Mouse (Mus musculus): ENCODE data around the gene Slc3a2.
A peak's percentile ranks its signal among the peaks of the same experiment; 100 is the strongest.
"Not testable (repeated sequence)": the region's sequence is repeated elsewhere in the genome, so short reads cannot be mapped to it uniquely, and the experiment has no call there.

The Slc3a2 gene

DNA sequence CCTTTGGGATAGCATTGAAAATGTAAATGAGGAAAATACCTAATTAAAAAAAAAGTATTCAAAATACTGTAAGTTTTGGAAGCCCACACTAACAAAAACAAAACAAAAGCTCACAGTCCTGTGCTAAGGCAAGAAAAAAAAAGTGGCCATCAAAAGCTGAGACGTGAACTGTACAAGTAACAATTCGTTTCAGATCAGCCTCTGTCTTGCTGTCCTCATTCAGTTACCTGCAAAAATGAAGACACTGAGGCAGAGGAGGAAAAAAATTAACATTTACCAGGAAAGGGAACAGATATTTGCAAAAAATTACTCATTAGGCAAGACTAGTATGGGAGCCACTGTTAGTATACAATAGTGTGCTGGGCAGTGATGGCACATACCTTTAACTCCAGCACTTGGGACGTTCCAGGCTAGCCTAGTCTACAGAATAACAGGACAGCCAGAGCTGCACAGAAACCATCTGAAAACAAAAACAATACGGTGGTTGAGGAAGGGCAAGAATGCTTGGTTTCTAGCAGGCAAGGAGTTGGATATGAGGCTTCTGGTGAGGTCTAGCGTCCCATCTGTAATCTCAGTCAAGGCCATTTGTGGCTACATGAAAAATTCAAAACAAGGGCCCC lies 4.4 kb upstream of the Slc3a2 start:
- DNase-seq (ENCODE audit: low read depth, low spot score) = no peak

DNA sequence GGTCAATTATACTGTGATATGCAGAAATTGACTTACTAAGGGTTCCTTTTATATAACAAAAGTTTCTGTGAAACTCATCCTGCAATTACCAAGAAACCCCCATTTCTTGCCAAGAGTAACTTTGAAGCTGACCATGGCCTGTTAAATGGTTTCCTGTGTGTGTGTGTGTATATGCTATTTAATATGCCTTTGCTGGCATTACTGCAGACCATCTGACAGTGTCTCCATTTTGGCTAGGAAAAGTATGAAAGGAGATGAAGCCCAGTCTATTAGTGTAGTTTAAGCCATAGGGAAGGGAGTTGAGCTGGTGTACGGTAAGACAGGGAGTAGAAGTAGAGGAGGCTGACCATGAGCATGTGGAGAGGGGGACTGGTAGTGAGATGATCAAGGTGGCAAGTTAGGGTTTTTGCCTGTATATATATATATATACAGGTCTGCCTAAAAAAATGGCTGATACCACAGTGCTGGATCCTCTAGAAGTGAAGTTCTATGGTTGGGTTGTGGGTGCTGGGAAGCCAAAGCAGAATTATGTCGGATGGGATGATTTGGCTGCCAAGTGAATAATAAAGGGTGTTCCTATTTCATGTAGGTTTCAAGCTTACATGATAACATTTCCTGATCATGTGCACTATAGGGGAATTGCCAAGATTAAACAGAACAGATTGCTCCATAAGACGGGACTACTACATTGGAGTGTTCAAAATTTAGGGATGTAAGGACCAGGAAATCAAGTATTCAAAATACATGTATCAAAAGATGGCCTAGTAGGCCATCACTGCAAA lies 3.6 kb upstream of the Slc3a2 start:
- no peak for DNase-seq (ENCODE audit: low read depth, low spot score)

- no peak for DNase-seq (ENCODE audit: low read depth, low spot score)
These were observed 2.0 kb upstream of the Slc3a2 start for GRCm38 (mm10) chr19:8725081-8725613.

DNA sequence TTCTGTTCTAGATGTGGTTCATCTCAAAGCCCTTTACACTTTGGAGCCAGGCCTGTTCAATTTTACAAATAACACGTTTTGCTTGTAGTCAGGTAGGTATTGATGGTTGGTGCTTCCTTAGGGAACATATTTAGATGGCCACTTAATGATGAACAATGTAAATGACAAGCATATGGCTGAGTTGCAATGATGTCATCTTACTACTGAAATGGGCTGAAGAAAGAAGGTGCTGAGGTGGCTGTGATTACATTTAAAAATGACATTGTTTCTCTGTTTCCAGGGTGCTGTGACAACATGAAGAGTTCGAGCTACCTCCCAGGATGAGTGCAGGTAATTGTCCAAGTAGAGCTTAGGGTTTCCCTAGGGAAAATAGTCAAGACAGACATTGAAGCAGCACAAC lies 1.2 kb upstream of the Slc3a2 start:
- no peak for DNase-seq (ENCODE audit: low read depth, low spot score)

DNA sequence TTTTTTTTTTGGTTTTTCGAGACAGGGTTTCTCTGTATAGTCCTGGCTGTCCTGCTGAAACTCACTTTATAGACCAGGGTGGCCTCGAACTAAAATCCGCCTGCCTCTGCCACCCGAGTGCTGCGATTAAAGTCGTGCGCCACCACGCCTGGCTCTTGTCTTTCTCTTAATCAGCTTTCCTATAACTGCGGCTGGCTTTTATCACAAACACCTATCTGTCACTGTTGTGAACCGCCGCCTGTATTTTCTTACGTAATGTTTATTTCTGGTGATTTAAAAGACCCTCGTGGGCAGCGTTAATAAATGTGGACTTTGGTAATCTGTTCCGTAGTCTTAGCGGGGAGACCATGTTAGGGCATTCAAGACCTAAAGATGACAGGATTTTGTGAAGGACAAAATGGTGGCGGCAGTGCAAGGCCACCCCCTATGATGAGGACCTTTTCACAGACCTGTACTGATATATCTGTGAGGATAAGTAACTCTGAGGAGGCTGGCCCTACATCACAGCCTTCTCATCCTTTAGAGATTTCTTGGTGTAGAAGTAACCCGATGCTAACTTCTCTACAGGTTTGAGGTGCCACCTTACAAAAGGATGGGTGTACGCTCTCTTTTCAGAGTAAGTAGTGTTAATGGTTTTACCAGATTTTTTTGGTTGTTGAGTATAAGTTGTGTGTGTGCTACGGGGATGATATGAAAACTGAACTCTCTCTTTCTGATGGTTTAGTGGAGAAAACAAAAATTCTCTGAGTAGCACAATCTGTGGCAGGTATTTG lies 591 bp upstream of the Slc3a2 start:
- DNase-seq (ENCODE audit: low read depth, low spot score) = no peak

- no peak for DNase-seq (ENCODE audit: low read depth, low spot score)
These were observed 636 bp downstream of the Slc3a2 start for GRCm38 (mm10) chr19:8722559-8722906.

DNA sequence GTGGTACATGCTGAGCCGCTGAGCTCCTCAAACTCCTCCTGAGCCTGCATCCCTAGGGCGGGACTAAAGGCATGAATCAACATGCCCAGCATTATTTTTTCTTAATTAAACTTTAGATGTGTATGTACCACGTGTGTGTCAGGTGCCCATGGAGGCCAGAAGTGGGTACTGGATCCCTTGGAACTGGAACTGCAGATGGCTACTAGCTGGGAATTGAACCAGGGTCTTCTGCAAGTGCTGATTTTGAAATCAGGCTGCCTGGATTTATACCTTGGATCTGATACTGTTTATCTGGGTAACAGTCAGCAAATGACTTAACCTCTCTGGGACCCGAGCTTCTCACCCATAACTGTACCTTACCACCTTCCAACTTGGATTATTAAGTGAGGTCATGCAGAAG lies 1.1 kb downstream of the Slc3a2 start:
- no peak for DNase-seq (ENCODE audit: low read depth, low spot score)

DNA sequence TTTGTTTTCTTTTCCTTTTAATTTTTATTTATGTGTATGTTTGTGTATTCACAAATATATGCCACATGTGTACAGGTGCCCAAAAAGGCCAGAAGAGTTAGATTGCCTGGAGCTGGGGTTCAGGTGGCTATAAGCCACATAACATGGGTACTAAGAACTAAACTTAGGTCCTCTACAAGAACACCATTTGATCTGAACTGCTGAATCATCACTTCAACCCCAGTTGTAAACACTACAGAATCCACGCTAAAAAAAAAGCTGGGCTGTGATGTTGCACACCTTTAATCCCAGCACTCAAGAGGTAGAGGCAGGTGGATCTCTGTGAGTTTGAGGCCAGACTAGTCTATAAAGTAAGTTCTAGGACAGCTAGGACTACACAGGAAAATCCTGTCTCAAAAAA lies 1.8 kb downstream of the Slc3a2 start:
- no peak for DNase-seq (ENCODE audit: low read depth, low spot score)

- DNase-seq (ENCODE audit: low read depth, low spot score) = not testable (repeated sequence)
These were observed 4.1 kb downstream of the Slc3a2 start for GRCm38 (mm10) chr19:8719037-8719436.

- DNase-seq (ENCODE audit: low read depth, low spot score) = no peak
These were observed 4.8 kb downstream of the Slc3a2 start for GRCm38 (mm10) chr19:8718357-8718756.

GRCm38 (mm10) chr19:8716767-8717475 lies 6.2 kb downstream of the Slc3a2 start:
- no peak for DNase-seq (ENCODE audit: low read depth, low spot score)

DNA sequence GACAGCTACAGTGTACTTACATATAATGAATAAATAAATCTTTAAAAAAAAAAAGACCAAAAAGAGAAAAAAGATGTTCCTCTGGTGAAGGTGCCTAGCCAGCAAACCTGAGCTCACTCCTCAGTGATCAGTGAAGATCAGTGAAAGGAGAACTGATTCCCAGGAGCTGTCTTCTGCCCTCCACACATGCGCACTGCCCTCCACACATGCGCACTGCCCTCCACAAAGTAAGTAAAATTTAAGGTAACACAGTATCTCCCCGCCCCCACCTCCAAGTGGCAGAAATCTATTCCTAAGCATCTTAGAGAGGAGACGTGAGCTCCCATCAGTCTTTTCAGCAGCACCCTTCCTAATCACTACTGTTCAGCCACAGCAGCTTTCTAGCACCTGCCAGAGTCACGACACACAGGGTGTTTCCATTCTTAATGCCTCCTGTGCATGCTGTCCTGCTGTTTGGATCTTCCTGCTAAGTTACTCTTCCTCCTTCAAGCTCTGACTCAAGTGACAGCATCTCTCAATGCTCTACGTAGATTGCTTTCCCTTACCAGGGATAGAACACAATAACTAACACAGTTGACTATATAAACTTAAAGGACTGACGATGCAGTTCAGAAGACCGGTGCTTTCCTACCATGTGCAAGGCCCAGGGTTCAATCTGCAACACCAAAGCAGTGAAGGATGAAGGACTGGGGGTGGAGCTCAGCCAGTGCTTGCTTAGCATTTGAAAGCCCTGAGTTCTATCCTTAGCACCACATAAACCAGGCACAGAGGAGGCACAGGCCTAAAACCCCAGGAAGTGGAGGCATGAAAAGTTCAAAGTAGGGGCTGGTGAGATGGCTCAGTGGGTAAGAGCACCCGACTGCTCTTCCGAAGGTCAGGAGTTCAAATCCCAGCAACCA lies 7.1 kb downstream of the Slc3a2 start:
- no peak for DNase-seq (ENCODE audit: low read depth, low spot score)

DNA sequence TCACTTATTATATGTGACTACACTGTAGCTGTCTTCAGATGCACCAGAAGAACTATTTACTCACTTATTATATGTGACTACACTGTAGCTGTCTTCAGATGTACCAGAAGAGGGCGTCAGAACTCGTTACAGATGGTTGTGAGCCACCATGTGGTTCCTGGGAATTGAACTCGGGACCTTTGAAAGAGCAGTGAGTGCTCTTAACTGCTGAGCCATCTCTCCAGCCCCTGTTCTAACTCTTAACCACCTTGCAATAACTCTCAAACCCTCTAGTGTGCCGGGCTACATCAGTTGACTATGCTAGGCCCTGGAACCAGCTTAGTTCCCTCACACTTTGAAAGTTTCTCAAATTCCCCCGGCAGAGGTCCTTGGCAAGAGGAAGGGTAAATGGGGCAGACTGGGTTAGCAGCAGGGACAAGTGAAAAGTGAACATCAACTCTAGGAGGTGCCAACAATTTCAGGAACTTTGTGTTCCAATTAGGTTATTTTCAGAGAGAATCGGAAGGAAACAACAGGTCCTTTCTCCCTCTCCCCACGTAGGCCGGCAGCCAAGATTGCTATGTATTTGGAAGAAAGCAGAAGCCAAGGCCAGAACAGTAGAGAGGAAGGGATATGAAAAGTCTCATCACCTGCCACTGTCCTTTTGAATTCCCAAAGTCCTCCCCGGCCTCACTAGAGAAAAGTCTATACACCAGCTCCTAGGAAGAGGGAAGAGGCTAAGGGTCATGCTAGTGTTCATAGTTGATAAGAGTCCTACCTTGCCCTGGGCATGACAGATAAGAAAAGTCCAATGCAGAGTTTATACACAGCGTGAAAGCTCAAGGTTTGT lies 8.3 kb downstream of the Slc3a2 start:
- DNase-seq (ENCODE audit: low read depth, low spot score) = no peak

GRCm38 (mm10) chr19:8713997-8714652 lies 9.0 kb downstream of the Slc3a2 start:
- no peak for DNase-seq (ENCODE audit: low read depth, low spot score)

- DNase-seq (ENCODE audit: low read depth, low spot score) = peak; percentile 79
These were observed 9.7 kb downstream of the Slc3a2 start for GRCm38 (mm10) chr19:8713306-8713996.

DNA sequence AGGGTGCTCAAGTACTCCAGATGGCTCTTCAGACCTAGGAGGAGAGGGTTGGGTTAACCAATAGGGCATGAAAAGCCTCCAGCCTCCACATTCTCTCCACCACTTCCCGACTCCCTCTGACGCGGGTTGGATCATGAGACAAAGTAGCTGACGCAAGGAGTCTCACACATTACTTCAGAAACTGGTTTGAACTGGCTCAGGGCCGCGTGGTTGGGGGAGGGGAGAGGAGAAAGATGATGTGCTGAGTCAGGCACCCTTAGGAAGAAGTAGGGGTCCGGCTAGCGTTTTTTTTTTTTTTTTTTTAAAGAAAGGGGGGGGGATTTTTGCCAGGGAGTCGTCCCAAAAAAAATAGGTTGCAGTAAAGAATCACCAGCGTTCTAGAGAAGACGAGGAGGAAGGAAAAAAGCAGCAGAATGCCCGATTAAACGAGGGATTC lies 10.3 kb downstream of the Slc3a2 start:
- no peak for DNase-seq (ENCODE audit: low read depth, low spot score)

DNA sequence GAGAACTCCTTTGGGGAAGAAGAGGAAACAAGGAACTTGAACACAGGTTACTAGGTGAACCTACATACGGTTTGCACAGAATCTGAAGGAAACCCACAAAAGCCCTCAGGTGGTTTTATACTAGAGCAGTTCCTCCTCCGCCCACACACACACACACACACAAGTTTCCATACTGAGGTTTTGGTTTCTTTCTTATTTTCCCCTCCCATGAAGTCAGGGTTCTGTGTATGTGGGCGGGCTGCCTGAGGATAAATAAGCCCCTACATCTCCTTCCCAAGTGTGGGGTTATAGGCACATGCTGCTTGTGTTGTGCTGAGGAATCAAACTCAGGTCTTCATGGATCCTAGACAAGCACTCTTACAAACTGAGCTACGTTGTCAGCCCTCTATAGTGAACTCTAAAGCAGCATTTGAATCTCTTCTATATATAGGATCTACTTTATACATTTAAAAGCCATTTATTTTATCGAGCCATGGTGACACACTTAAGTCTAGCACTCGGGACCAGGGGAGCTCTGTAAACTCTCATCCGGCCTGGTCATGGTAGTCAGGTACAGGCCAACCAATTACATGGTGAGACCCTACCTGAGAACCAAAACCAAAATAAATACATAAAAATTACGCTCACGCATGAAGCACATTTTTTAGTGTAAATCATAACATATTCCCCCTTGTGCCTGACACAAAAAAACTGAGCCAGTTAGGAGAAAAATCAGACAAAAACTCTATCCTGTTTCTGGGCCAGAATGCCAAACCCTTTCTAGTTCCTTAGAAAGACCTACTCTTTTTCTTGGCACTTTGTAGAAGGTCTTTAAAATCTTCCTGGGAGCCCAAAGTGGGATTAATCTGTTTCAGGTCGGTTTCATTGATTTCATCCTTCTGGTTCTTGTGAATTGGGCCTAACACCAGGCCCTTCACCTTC lies 11.0 kb downstream of the Slc3a2 start:
- DNase-seq (ENCODE audit: low read depth, low spot score) = no peak

GRCm38 (mm10) chr19:8711506-8711905 lies 11.7 kb downstream of the Slc3a2 start:
- no peak for DNase-seq (ENCODE audit: low read depth, low spot score)

Data from telencephalon, adult 2 months (tissue).